Mouse (Mus musculus): ENCODE results near the gene H2-M3. TPM values are rescaled to one million over a fixed set of nuclear protein-coding genes. Genes with fewer than 3 reads are reported as not detected.

The H2-M3 gene
- total RNA-seq, 2 experiments from 2014 or later = 2.3 to 2.4 TPM

Other genes with a start within 250 kb of the H2-M3 start
- not detected for gene Mog, start 246.8 kb upstream of the H2-M3 start, total RNA-seq (2021)
- gene Gabbr1, start 224.3 kb upstream of the H2-M3 start, total RNA-seq (2021) = 10 to 100 TPM; 16.9 TPM
- not detected for gene Olfr90, start 181.7 kb upstream of the H2-M3 start, total RNA-seq (2021)
- not detected for gene Olfr91, start 171.9 kb upstream of the H2-M3 start, total RNA-seq (2021)
- gene Olfr92, start 150.1 kb upstream of the H2-M3 start, total RNA-seq (2021) = not detected
- not detected for gene Olfr93, start 108.7 kb upstream of the H2-M3 start, total RNA-seq (2021)
- gene Ubd, start 76.3 kb upstream of the H2-M3 start, total RNA-seq (2021) = under 1 TPM in 1 of 2 experiments, not detected in 1; 0.80 TPM
- not detected for gene Olfr94, start 69.2 kb upstream of the H2-M3 start, total RNA-seq (2021)
- gene Olfr95, start 57.1 kb upstream of the H2-M3 start, total RNA-seq (2021) = not detected
- not detected for gene Olfr96, start 50.1 kb upstream of the H2-M3 start, total RNA-seq (2021)
- gene Olfr97, start 32.9 kb upstream of the H2-M3 start, total RNA-seq (2021) = not detected
- not detected for gene Olfr98, start 6.5 kb upstream of the H2-M3 start, total RNA-seq (2021)
- not detected for gene Olfr99, start 13.2 kb downstream of the H2-M3 start, total RNA-seq (2021)
- gene Olfr101, start 34.1 kb downstream of the H2-M3 start, total RNA-seq (2021) = not detected
- gene Olfr102, start 46.8 kb downstream of the H2-M3 start, total RNA-seq (2021) = not detected
- not detected for gene Olfr103, start 69.5 kb downstream of the H2-M3 start, total RNA-seq (2021)
- not detected for gene Olfr104-ps, start 89.4 kb downstream of the H2-M3 start, total RNA-seq (2021)
- gene Olfr105-ps, start 108.8 kb downstream of the H2-M3 start, total RNA-seq (2021) = not detected
- gene Olfr106-ps, start 120.2 kb downstream of the H2-M3 start, total RNA-seq (2021) = not detected
- not detected for gene Olfr107, start 129.0 kb downstream of the H2-M3 start, total RNA-seq (2021)
- gene Olfr108, start 175.3 kb downstream of the H2-M3 start, total RNA-seq (2021) = not detected
- not detected for gene Olfr109, start 188.7 kb downstream of the H2-M3 start, total RNA-seq (2021)
- under 1 TPM in 1 of 2 experiments, not detected in 1; 0.49 TPM for gene H2-M2, start 213.3 kb downstream of the H2-M3 start, total RNA-seq (2021)
- gene Olfr110, start 222.2 kb downstream of the H2-M3 start, total RNA-seq (2021) = not detected
- not detected for gene Olfr111, start 237.8 kb downstream of the H2-M3 start, total RNA-seq (2021)

Data from heart, postnatal 14 days (tissue).